Comparison of ENCODE assay signal across 12 mouse cellular contexts in the genomic region with DNA sequence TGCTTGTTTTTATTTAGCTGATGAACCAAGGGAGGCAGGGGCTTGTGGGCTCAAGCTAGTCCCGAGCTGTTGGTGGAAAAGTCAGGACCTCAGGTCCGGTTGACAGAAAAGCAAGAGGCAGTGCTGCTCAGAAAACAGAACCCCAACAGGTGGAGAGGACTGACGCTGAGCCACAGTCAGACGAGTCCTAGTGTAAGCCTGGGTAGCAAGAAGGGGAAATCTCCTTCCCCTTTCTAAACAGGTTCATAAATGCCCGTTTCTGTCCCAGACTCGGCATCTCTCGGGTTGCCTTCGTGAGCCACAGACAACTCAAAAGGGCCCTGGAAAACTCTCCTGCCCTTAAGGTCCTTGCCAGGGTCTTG. TPM values are rescaled to one million over a fixed set of nuclear protein-coding genes. Genes with fewer than 3 reads are reported as not detected.
DNase-seq lines count a peak whose midpoint lies in the region; ATAC-seq and TF ChIP-seq lines count a peak whose summit lies in the region.
"Had no signal": no experiment of that assay in that cellular context is flagged by ENCODE, and none has a peak within 500 bp of the region (broad histone marks: within the 10 kb centered on the region; RNA-seq: fewer than 3 reads in every experiment).

No protein-coding gene starts in this region.

- H3K36me3 ChIP-seq in heart, postnatal 0 days (replicated peaks; ENCODE audit: control insufficient read depth, insufficient read depth, low read length): no peaks in the 10 kb centered on the region
- no peaks in the 10 kb centered on the region for H3K36me3 ChIP-seq in neural tube, embryonic 12.5 days
- H3K36me3 ChIP-seq in neural tube, embryonic 15.5 days: no peaks in the 10 kb centered on the region
- no peaks in the 10 kb centered on the region for H3K36me3 ChIP-seq in liver, embryonic 11.5 days (ENCODE audit: control insufficient read depth, insufficient read depth, low read length)
- H3K36me3 ChIP-seq: embryonic facial prominence, embryonic 15.5 days had no signal

- H3K27me3 ChIP-seq in heart, postnatal 0 days (ENCODE audit: control insufficient read depth, insufficient read depth, low read length): no peaks in the 10 kb centered on the region
- H3K27me3 ChIP-seq in neural tube, embryonic 12.5 days (replicated peaks): no peaks in the 10 kb centered on the region
- no peaks in the 10 kb centered on the region for H3K27me3 ChIP-seq in neural tube, embryonic 15.5 days (replicated peaks)
- no peaks in the 10 kb centered on the region for H3K27me3 ChIP-seq in liver, embryonic 11.5 days (replicated peaks; ENCODE audit: control insufficient read depth, insufficient read depth, low read length)
- H3K27me3 ChIP-seq: embryonic facial prominence, embryonic 15.5 days had no signal

- TF ChIP-seq CTCF in heart, postnatal 0 days (IDR thresholded peaks at IDR 0.05; ENCODE audit: low read depth): no peak

- H3K9me3 ChIP-seq in heart, postnatal 0 days (replicated peaks; ENCODE audit: control insufficient read depth, low read length): no peaks in the 10 kb centered on the region
- H3K9me3 ChIP-seq in neural tube, embryonic 12.5 days: no peaks in the 10 kb centered on the region
- no peaks in the 10 kb centered on the region for H3K9me3 ChIP-seq in neural tube, embryonic 15.5 days (replicated peaks)
- H3K9me3 ChIP-seq in liver, embryonic 11.5 days (ENCODE audit: control insufficient read depth, low read length): no peaks in the 10 kb centered on the region
- H3K9me3 ChIP-seq: embryonic facial prominence, embryonic 15.5 days had no signal

- no peak overlapping the region; the same call in 1 of the 2 replicates for H3K4me2 ChIP-seq in heart, postnatal 0 days (ENCODE audit: low read depth, low read length)
- H3K4me2 ChIP-seq in neural tube, embryonic 12.5 days (replicated peaks): 0 out of 2 replicates have a peak overlapping the region, but pooled peaks have one; percentile 13
- no peak overlapping the region for H3K4me2 ChIP-seq in neural tube, embryonic 15.5 days
- peak overlapping the region; percentile 43; the same call in 1 of the 2 replicates for H3K4me2 ChIP-seq in liver, embryonic 11.5 days
- H3K4me2 ChIP-seq: embryonic facial prominence, embryonic 15.5 days had no signal

- no peak for TF ChIP-seq EP300 in heart, postnatal 0 days (IDR thresholded peaks at IDR 0.05; ENCODE audit: low read depth)

- no peak for DNase-seq in heart, postnatal 0 days (ENCODE audit: low spot score)
- no peak for DNase-seq in heart, adult 9 months (ENCODE audit: low spot score in 2 of 2)
- no peak for DNase-seq in liver, embryonic 11.5 days (ENCODE audit: low spot score)
- DNase-seq in layer of hippocampus, postnatal 10 days (ENCODE audit: low spot score in 2 of 2): no peak
- DNase-seq in kidney, adult 18-20 months: no peak
- DNase-seq: cerebellum, postnatal 36 days; left cerebral cortex, postnatal 4 days had no signal

- H3K4me1 ChIP-seq in heart, postnatal 0 days (ENCODE audit: control insufficient read depth, insufficient read depth): 0 out of 2 replicates have a peak, but pooled peaks cover 4% of the 10 kb centered on the region
- H3K4me1 ChIP-seq in neural tube, embryonic 12.5 days: peaks cover 14% of the 10 kb centered on the region
- peaks cover 20% of the 10 kb centered on the region for H3K4me1 ChIP-seq in neural tube, embryonic 15.5 days
- H3K4me1 ChIP-seq in liver, embryonic 11.5 days (replicated peaks; ENCODE audit: control insufficient read depth, insufficient read depth, low read length): peaks cover under 1% of the 10 kb centered on the region; the same call in 1 of the 2 replicates
- H3K4me1 ChIP-seq: embryonic facial prominence, embryonic 15.5 days had no signal

- 88% methylated on average over 8 of the region's 8 CpGs for WGBS in heart, postnatal 0 days
- 88% methylated on average over 8 of the region's 8 CpGs for WGBS in neural tube, embryonic 12.5 days
- 76% methylated on average over 8 of the region's 8 CpGs for WGBS in neural tube, embryonic 15.5 days
- 61% methylated on average over 8 of the region's 8 CpGs for WGBS in liver, embryonic 11.5 days

- no peak overlapping the region for H3K4me3 ChIP-seq in heart, postnatal 0 days (ENCODE audit: low read depth, low read length)
- no peak overlapping the region for H3K4me3 ChIP-seq in neural tube, embryonic 12.5 days
- no peak overlapping the region for H3K4me3 ChIP-seq in neural tube, embryonic 15.5 days (replicated peaks)
- no peak overlapping the region for H3K4me3 ChIP-seq in liver, embryonic 11.5 days (ENCODE audit: low read depth, low read length)
- H3K4me3 ChIP-seq: embryonic facial prominence, embryonic 15.5 days had no signal

- peak overlapping the region; percentile 34; the same call in 1 of the 2 replicates for H3K27ac ChIP-seq in heart, postnatal 0 days (ENCODE audit: low read depth)
- no peak overlapping the region for H3K27ac ChIP-seq in neural tube, embryonic 12.5 days
- no peak overlapping the region for H3K27ac ChIP-seq in neural tube, embryonic 15.5 days (replicated peaks)
- H3K27ac ChIP-seq in liver, embryonic 11.5 days (ENCODE audit: low read depth, low read length): no peak overlapping the region
- H3K27ac ChIP-seq: embryonic facial prominence, embryonic 15.5 days had no signal

- ATAC-seq in heart, postnatal 0 days (ENCODE audit: insufficient read depth, low read depth): no peak
- ATAC-seq in neural tube, embryonic 12.5 days (ENCODE audit: low FRiP score, low read depth): no peak
- no peak for ATAC-seq in neural tube, embryonic 15.5 days (ENCODE audit: low FRiP score)
- ATAC-seq in liver, embryonic 11.5 days (replicated peaks; ENCODE audit: low FRiP score): no peak
- peak; percentile 64 for ATAC-seq in neutrophil, adult 5-6 weeks (ENCODE audit: extremely low read depth, insufficient number of reproducible peaks, low FRiP score, poor library complexity, severe bottlenecking)
- ATAC-seq: forebrain, embryonic 16.5 days had no signal

- no peak overlapping the region for H3K9ac ChIP-seq in heart, postnatal 0 days (replicated peaks; ENCODE audit: low read depth, low read length)
- no peak overlapping the region for H3K9ac ChIP-seq in neural tube, embryonic 12.5 days
- no peak overlapping the region for H3K9ac ChIP-seq in neural tube, embryonic 15.5 days (replicated peaks)
- no peak overlapping the region for H3K9ac ChIP-seq in liver, embryonic 11.5 days (ENCODE audit: low read depth, low read length)
- H3K9ac ChIP-seq: embryonic facial prominence, embryonic 15.5 days had no signal

RNA-seq across cellular contexts. Expression of gene Pik3ap1, which starts 40.3 kb away (rescaled TPM):
- total RNA-seq in heart, postnatal 0 days (2014; rRNA removed; ENCODE audit: low replicate concordance): 0.50 and 1.5 TPM in 2 replicates
- polyA plus RNA-seq in heart, postnatal 0 days (2015; fragmentation: Nextera tagmentation; extraction: Ambion mirVana): 0.93 TPM in 2 replicates
- polyA plus RNA-seq in neural tube, embryonic 12.5 days (2016; fragmentation: Nextera tagmentation; extraction: Ambion mirVana): 1.7 and 2.2 TPM in 2 replicates
- polyA plus RNA-seq in neural tube, embryonic 15.5 days (2015; fragmentation: Nextera tagmentation; extraction: Ambion mirVana): 1.6 and 2.7 TPM in 2 replicates
- polyA plus RNA-seq in liver, embryonic 11.5 days (2014; fragmentation: Nextera tagmentation; extraction: Ambion mirVana): 5.4 and 5.6 TPM in 2 replicates
- total RNA-seq in neutrophil, adult 5-6 weeks (2017): 103 and 110 TPM in 2 replicates
- total RNA-seq in layer of hippocampus, postnatal 10 days (2021): 1 to 10 TPM; 1.9 TPM

Comparison
In these comparisons a context has a peak if more than half of its experiments do, and no peak if none do; other contexts are left out.
1. H3K4me2 ChIP-seq: peak in neural tube, embryonic 12.5 days (single experiment) and liver, embryonic 11.5 days (single experiment); none in heart, postnatal 0 days (single experiment) and neural tube, embryonic 15.5 days (single experiment).